Mouse (Mus musculus) G1E (cell line): ENCODE results near the gene Hpse2. TPM values are rescaled to one million over a fixed set of nuclear protein-coding genes. Genes with fewer than 3 reads are reported as not detected.
A peak's percentile ranks its signal among the peaks of the same experiment; 100 is the strongest.

Experiments
- ATAC-seq: 2 replicates; pipeline ENCODE4 v1.8.0; 2016; ENCODE audit warnings: mild to moderate bottlenecking; ENCODE audit not compliant: insufficient number of reproducible peaks, poor library complexity, low FRiP score, severe bottlenecking; ENCODE audit errors: extremely low read depth
- DNase-seq: peaks from one replicate; pipeline ENCODE4 v3.0.0; 2012; ENCODE audit warnings: low spot score
- H3K27me3 ChIP-seq: 2 replicates; pipeline ENCODE4 v1.6.1; 2012; ENCODE audit warnings: mild to moderate bottlenecking, low read length, inconsistent platforms; ENCODE audit not compliant: insufficient read depth
- H3K36me3 ChIP-seq: replicated peaks from 2 replicates; pipeline ENCODE3; 2012; ENCODE audit warnings: mild to moderate bottlenecking, inconsistent platforms
- H3K4me1 ChIP-seq: 2 replicates; pipeline ENCODE4 v1.6.1; 2012; ENCODE audit warnings: low read depth, low read length, inconsistent platforms, mixed read lengths; ENCODE audit not compliant: insufficient read depth
- H3K4me3 ChIP-seq: 2 replicates; pipeline ENCODE4 v1.5.1; 2012; ENCODE audit warnings: low read depth, mild to moderate bottlenecking, inconsistent platforms, low read length, moderate library complexity, mixed read lengths
- H3K9me3 ChIP-seq: replicated peaks from 2 replicates; pipeline ENCODE4 v1.6.1; 2012; ENCODE audit warnings: inconsistent platforms
- CTCF ChIP-seq: IDR thresholded peaks from 2 replicates; pipeline ENCODE4 v1.5.1; 2012; ENCODE audit warnings: low read depth, low read length, inconsistent platforms, mixed read lengths
- GATA1 ChIP-seq: IDR thresholded peaks from 2 replicates; pipeline ENCODE4 v1.6.1; 2012; ENCODE audit warnings: borderline replicate concordance, low read length, inconsistent platforms, mixed read lengths
- GATA2 ChIP-seq: IDR thresholded peaks from 2 replicates; pipeline ENCODE4 v1.6.1; 2012; ENCODE audit warnings: low read depth, low read length, inconsistent platforms, borderline replicate concordance
- POLR2AphosphoS5 ChIP-seq: IDR thresholded peaks from 2 replicates; pipeline ENCODE4 v1.6.1; 2012; ENCODE audit warnings: low read depth, low read length, inconsistent platforms; ENCODE audit not compliant: insufficient replicate concordance
- TAL1 ChIP-seq: conservative IDR thresholded peaks from 2 replicates; pipeline ENCODE4 v1.6.1; 2012; ENCODE audit warnings: low read depth, low read length, inconsistent platforms, mixed read lengths
- polyA plus RNA-seq: library from polyadenylated mRNA; stranded (reverse); fragments of >175 nt; gene quantifications from 2 replicates; pipeline ENCODE4 v1.2.3, GENCODE M21; 2012
- total RNA-seq, 2 experiments: library from RNA; stranded (forward) in 1 of 2; stranded (reverse) in 1 of 2; fragments of 200-1000 nt in 1 of 2; fragments of >200 nt in 1 of 2; fragmentation: Nextera tagmentation in 1 of 2; gene quantifications; 2 replicates each; pipeline ENCODE4 v1.2.3; 2014 to 2017

Hpse2 gene
- total and polyA plus RNA-seq, 3 experiments: 0.16 TPM; not detected in 2

GRCm38 (mm10) chr19:43036381-43036780, 351.8 kb downstream of the Hpse2 start:
- Histone ChIP-seq H3K9me3 (no peaks in the 10 kb centered on the region), H3K36me3 (no peaks in the 10 kb centered on the region), H3K27me3 (no peaks in the 10 kb centered on the region; the same call in 1 of the 2 replicates), H3K4me1 (no peaks in the 10 kb centered on the region), H3K4me3 (no peak overlapping the region)
- ATAC-seq (no peak), DNase-seq (no peak)
- no peak for TF ChIP-seq CTCF
- no peak for TF ChIP-seq TAL1
- TF ChIP-seq GATA2: no peak
- no peak for TF ChIP-seq POLR2AphosphoS5
- TF ChIP-seq GATA1: no peak

- Histone ChIP-seq H3K4me1 (no peaks in the 10 kb centered on the region), H3K27me3 (no peaks in the 10 kb centered on the region), H3K4me3 (no peak overlapping the region), H3K36me3 (no peaks in the 10 kb centered on the region), H3K9me3 (no peaks in the 10 kb centered on the region)
- no peak for ATAC-seq
- no peak for DNase-seq
- TF ChIP-seq POLR2AphosphoS5 (no peak), GATA2 (no peak), CTCF (peak; percentile 26; the same call in 1 of the 2 replicates)
These were observed 360.9 kb downstream of the Hpse2 start for GRCm38 (mm10) chr19:43027305-43027704.

- TF ChIP-seq POLR2AphosphoS5 (no peak), CTCF (no peak), GATA1 (no peak), GATA2 (no peak), TAL1 (no peak)
- Histone ChIP-seq H3K4me1 (no peaks in the 10 kb centered on the region), H3K4me3 (no peak overlapping the region), H3K9me3 (no peaks in the 10 kb centered on the region), H3K36me3 (no peaks in the 10 kb centered on the region), H3K27me3 (no peaks in the 10 kb centered on the region)
- DNase-seq (no peak), ATAC-seq (no peak)
These were observed 365.5 kb downstream of the Hpse2 start for GRCm38 (mm10) chr19:43022611-43023173.

- ATAC-seq: no peak
These were observed 369.4 kb downstream of the Hpse2 start for GRCm38 (mm10) chr19:43018792-43019191.

GRCm38 (mm10) chr19:42996406-42996805, 391.7 kb downstream of the Hpse2 start:
- no peak for DNase-seq
- TF ChIP-seq GATA1 (no peak), CTCF (no peak), TAL1 (no peak), POLR2AphosphoS5 (no peak), GATA2 (no peak)
- H3K9me3 ChIP-seq: no peaks in the 10 kb centered on the region
- no peaks in the 10 kb centered on the region for H3K4me1 ChIP-seq
- H3K36me3 ChIP-seq: no peaks in the 10 kb centered on the region
- no peaks in the 10 kb centered on the region for H3K27me3 ChIP-seq
- no peak overlapping the region for H3K4me3 ChIP-seq
- no peak for ATAC-seq

More at GRCm38 (mm10) chr19:43018792-43019191, 369.4 kb downstream of the Hpse2 start:
- TF ChIP-seq POLR2AphosphoS5: no peak
- no peak for TF ChIP-seq GATA1
- no peak for TF ChIP-seq CTCF
- Histone ChIP-seq H3K4me1 (no peaks in the 10 kb centered on the region), H3K9me3 (no peaks in the 10 kb centered on the region), H3K4me3 (no peak overlapping the region), H3K27me3 (no peaks in the 10 kb centered on the region), H3K36me3 (no peaks in the 10 kb centered on the region)
- no peak for DNase-seq

GRCm38 (mm10) chr19:42988833-42989232, 399.3 kb downstream of the Hpse2 start:
- no peak for ATAC-seq

GRCm38 (mm10) chr19:42986315-42986701, 401.8 kb downstream of the Hpse2 start:
- no peaks in the 10 kb centered on the region for H3K27me3 ChIP-seq
- no peaks in the 10 kb centered on the region for H3K4me1 ChIP-seq
- no peaks in the 10 kb centered on the region for H3K9me3 ChIP-seq
- H3K36me3 ChIP-seq: no peaks in the 10 kb centered on the region
- TF ChIP-seq CTCF (no peak), GATA2 (no peak), POLR2AphosphoS5 (no peak), GATA1 (no peak), TAL1 (no peak)
- no peak for DNase-seq
- ATAC-seq: no peak
- no peak overlapping the region for H3K4me3 ChIP-seq

More at GRCm38 (mm10) chr19:42988833-42989232, 399.3 kb downstream of the Hpse2 start:
- H3K4me1 ChIP-seq: no peaks in the 10 kb centered on the region
- no peak for DNase-seq
- TF ChIP-seq CTCF: no peak
- TF ChIP-seq TAL1: no peak
- TF ChIP-seq GATA1: no peak
- TF ChIP-seq POLR2AphosphoS5: no peak
- TF ChIP-seq GATA2: no peak
- no peaks in the 10 kb centered on the region for H3K9me3 ChIP-seq
- H3K36me3 ChIP-seq: no peaks in the 10 kb centered on the region
- H3K27me3 ChIP-seq: no peaks in the 10 kb centered on the region
- H3K4me3 ChIP-seq: no peak overlapping the region
